Mouse (Mus musculus): ENCODE measurements around the gene Il21r. TPM values are rescaled to one million over a fixed set of nuclear protein-coding genes. Genes with fewer than 3 reads are reported as not detected.

Il21r gene
- polyA plus RNA-seq, 1 experiment: 39.9 TPM

GRCm38 (mm10) chr7:125625219-125625618, 22.0 kb downstream of the Il21r start:
- Histone ChIP-seq H3K4me1 (ENCODE audit: control insufficient read depth, insufficient read depth, low read length) (peaks cover 2% of the 10 kb centered on the region; the same call in 1 of the 2 replicates), H3K27ac (ENCODE audit: control insufficient read depth, insufficient read depth, low read depth, low read length, poor library complexity) (no peak overlapping the region), H3K4me3 (replicated peaks; ENCODE audit: control insufficient read depth, low read depth, low read length) (no peak overlapping the region)
- no peak for TF ChIP-seq CTCF (IDR thresholded peaks at IDR 0.05; ENCODE audit: control insufficient read depth, insufficient read depth, low read length)
- no peak for TF ChIP-seq POLR2A (IDR thresholded peaks at IDR 0.05; ENCODE audit: borderline replicate concordance, control insufficient read depth, low read depth, low read length)
- 74% methylated on average over 4 of the region's 4 CpGs for WGBS

- peaks cover 3% of the 10 kb centered on the region; the same call in 1 of the 2 replicates for H3K4me1 ChIP-seq (ENCODE audit: control insufficient read depth, insufficient read depth, low read length)
- 0 out of 2 replicates have a peak overlapping the region, but pooled peaks have one; percentile 3 for H3K27ac ChIP-seq (ENCODE audit: control insufficient read depth, insufficient read depth, low read depth, low read length, poor library complexity)
- TF ChIP-seq CTCF (IDR thresholded peaks at IDR 0.05; ENCODE audit: control insufficient read depth, insufficient read depth, low read length) (no peak), POLR2A (IDR thresholded peaks at IDR 0.05; ENCODE audit: borderline replicate concordance, control insufficient read depth, low read depth, low read length) (no peak)
- no peak overlapping the region for H3K4me3 ChIP-seq (replicated peaks; ENCODE audit: control insufficient read depth, low read depth, low read length)
- WGBS: 59% methylated on average over 7 of the region's 7 CpGs
Observed at GRCm38 (mm10) chr7:125625829-125626228, 22.6 kb downstream of the Il21r start.

- no peak for TF ChIP-seq CTCF (IDR thresholded peaks at IDR 0.05; ENCODE audit: control insufficient read depth, insufficient read depth, low read length)
- TF ChIP-seq POLR2A (IDR thresholded peaks at IDR 0.05; ENCODE audit: borderline replicate concordance, control insufficient read depth, low read depth, low read length): peak; percentile 30; the same call in 1 of the 2 replicates
- Histone ChIP-seq H3K4me1 (ENCODE audit: control insufficient read depth, insufficient read depth, low read length) (peaks cover 10% of the 10 kb centered on the region; the same call in 1 of the 2 replicates), H3K4me3 (replicated peaks; ENCODE audit: control insufficient read depth, low read depth, low read length) (peak overlapping the region; percentile 24), H3K27ac (ENCODE audit: control insufficient read depth, insufficient read depth, low read depth, low read length, poor library complexity) (peak overlapping the region; percentile 79)
- WGBS: 0% methylated on average over 4 of the region's 4 CpGs
Observed at GRCm38 (mm10) chr7:125630317-125630716, 27.1 kb downstream of the Il21r start.

GRCm38 (mm10) chr7:125630989-125631388, 27.8 kb downstream of the Il21r start:
- WGBS: 17% methylated on average over 3 of the region's 3 CpGs
- TF ChIP-seq POLR2A (IDR thresholded peaks at IDR 0.05; ENCODE audit: borderline replicate concordance, control insufficient read depth, low read depth, low read length): no peak
- TF ChIP-seq CTCF (IDR thresholded peaks at IDR 0.05; ENCODE audit: control insufficient read depth, insufficient read depth, low read length): no peak
- peak overlapping the region; percentile 40 for H3K27ac ChIP-seq (ENCODE audit: control insufficient read depth, insufficient read depth, low read depth, low read length, poor library complexity)
- peaks cover 9% of the 10 kb centered on the region; the same call in 1 of the 2 replicates for H3K4me1 ChIP-seq (ENCODE audit: control insufficient read depth, insufficient read depth, low read length)
- peak overlapping the region; percentile 35 for H3K4me3 ChIP-seq (replicated peaks; ENCODE audit: control insufficient read depth, low read depth, low read length)

GRCm38 (mm10) chr7:125637220-125638140, 34.3 kb downstream of the Il21r start:
- H3K27ac ChIP-seq (ENCODE audit: control insufficient read depth, insufficient read depth, low read depth, low read length, poor library complexity): no peak overlapping the region
- H3K4me1 ChIP-seq (ENCODE audit: control insufficient read depth, insufficient read depth, low read length): peaks cover 4% of the 10 kb centered on the region; the same call in 1 of the 2 replicates
- WGBS: 68% methylated on average over 8 of the region's 8 CpGs
- TF ChIP-seq CTCF (IDR thresholded peaks at IDR 0.05; ENCODE audit: control insufficient read depth, insufficient read depth, low read length): no peak
- TF ChIP-seq POLR2A (IDR thresholded peaks at IDR 0.05; ENCODE audit: borderline replicate concordance, control insufficient read depth, low read depth, low read length): no peak
- H3K4me3 ChIP-seq (replicated peaks; ENCODE audit: control insufficient read depth, low read depth, low read length): no peak overlapping the region

GRCm38 (mm10) chr7:125638376-125638775, 35.1 kb downstream of the Il21r start:
- H3K27ac ChIP-seq (ENCODE audit: control insufficient read depth, insufficient read depth, low read depth, low read length, poor library complexity): no peak overlapping the region
- no peak overlapping the region for H3K4me3 ChIP-seq (replicated peaks; ENCODE audit: control insufficient read depth, low read depth, low read length)
- 46% methylated on average over 6 of the region's 6 CpGs for WGBS
- TF ChIP-seq POLR2A (IDR thresholded peaks at IDR 0.05; ENCODE audit: borderline replicate concordance, control insufficient read depth, low read depth, low read length) (no peak), CTCF (IDR thresholded peaks at IDR 0.05; ENCODE audit: control insufficient read depth, insufficient read depth, low read length) (no peak)
- H3K4me1 ChIP-seq (ENCODE audit: control insufficient read depth, insufficient read depth, low read length): peaks cover 4% of the 10 kb centered on the region; the same call in 1 of the 2 replicates

GRCm38 (mm10) chr7:125638870-125639386, 35.7 kb downstream of the Il21r start:
- Histone ChIP-seq H3K4me1 (ENCODE audit: control insufficient read depth, insufficient read depth, low read length) (peaks cover 4% of the 10 kb centered on the region; the same call in 1 of the 2 replicates), H3K4me3 (replicated peaks; ENCODE audit: control insufficient read depth, low read depth, low read length) (peak overlapping the region; percentile 11), H3K27ac (ENCODE audit: control insufficient read depth, insufficient read depth, low read depth, low read length, poor library complexity) (no peak overlapping the region)
- TF ChIP-seq CTCF (IDR thresholded peaks at IDR 0.05; ENCODE audit: control insufficient read depth, insufficient read depth, low read length) (peak; percentile 96), POLR2A (IDR thresholded peaks at IDR 0.05; ENCODE audit: borderline replicate concordance, control insufficient read depth, low read depth, low read length) (no peak)
- 28% methylated on average over 9 of the region's 9 CpGs for WGBS

- Histone ChIP-seq H3K4me1 (ENCODE audit: control insufficient read depth, insufficient read depth, low read length) (no peaks in the 10 kb centered on the region), H3K27ac (ENCODE audit: control insufficient read depth, insufficient read depth, low read depth, low read length, poor library complexity) (no peak overlapping the region; the same call in 1 of the 2 replicates), H3K4me3 (replicated peaks; ENCODE audit: control insufficient read depth, low read depth, low read length) (no peak overlapping the region)
- TF ChIP-seq POLR2A (IDR thresholded peaks at IDR 0.05; ENCODE audit: borderline replicate concordance, control insufficient read depth, low read depth, low read length) (no peak), CTCF (IDR thresholded peaks at IDR 0.05; ENCODE audit: control insufficient read depth, insufficient read depth, low read length) (no peak)
- 11% methylated on average over 6 of the region's 6 CpGs for WGBS
Observed at GRCm38 (mm10) chr7:125643880-125644279, 40.7 kb downstream of the Il21r start.

Data from bone marrow, adult 2 months (tissue).